Mouse (Mus musculus) adrenal gland, adult 18-20 months (tissue): ENCODE data around the gene B3galt4. TPM values are rescaled to one million over a fixed set of nuclear protein-coding genes. Genes with fewer than 3 reads are reported as not detected.
"Not testable (repeated sequence)": the region's sequence is repeated elsewhere in the genome, so short reads cannot be mapped to it uniquely, and the experiment has no call there.

Experiments used
- DNase-seq, 2 experiments: peaks; one replicate each; pipeline ENCODE4 v3.0.0; 2021 to 2022; ENCODE audit warnings: low spot score in 2 of 2
- total RNA-seq, 2 experiments: library from RNA; stranded (reverse); gene quantifications; 1 replicate in 1 of 2; 2 replicates in 1 of 2; pipeline ENCODE4 v1.2.3; 2021

B3galt4 gene
- total RNA-seq, 2 experiments from 2014 or later, result 3.9 to 5.0 TPM

DNA sequence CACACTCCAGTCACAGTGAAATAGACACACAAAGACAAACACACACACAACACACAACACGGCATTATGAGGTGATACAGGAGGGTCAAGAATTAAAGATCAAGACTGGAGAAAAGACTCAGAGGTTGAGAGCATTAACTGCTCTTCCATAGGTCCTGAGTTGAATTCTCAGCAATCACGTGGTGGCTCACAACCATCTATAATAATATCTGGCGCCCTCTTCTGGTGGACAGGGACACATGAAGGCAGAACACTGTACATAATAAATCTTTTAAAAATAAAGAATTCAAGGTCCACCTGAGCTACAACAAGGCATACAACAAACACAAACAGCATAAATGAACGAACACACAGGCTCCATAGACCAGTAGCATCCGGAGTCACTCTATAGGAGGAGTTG is 17.6 kb upstream of the B3galt4 start:
- no peak for DNase-seq

DNA sequence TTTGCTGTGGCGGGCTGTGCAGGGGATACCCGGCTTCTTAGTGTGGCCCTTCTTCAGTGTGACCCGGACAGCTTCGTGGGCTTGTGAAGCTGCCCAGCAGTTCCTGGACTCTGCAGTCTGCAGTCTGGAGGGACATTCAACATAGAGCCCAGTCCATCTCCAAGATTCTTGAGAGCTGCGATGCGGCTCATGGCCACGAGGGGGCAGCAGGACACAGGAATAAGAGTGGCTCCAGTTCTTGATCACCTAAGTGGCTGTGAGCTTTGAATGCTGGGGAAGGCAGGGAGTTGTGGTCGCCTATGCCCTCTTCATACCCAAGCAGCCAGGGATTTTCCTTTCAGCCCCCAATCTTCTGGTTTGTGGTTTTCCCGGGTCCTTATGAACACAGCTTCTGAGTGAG is 17.2 kb upstream of the B3galt4 start:
- peak; percentile 76 to 82 for DNase-seq

DNA sequence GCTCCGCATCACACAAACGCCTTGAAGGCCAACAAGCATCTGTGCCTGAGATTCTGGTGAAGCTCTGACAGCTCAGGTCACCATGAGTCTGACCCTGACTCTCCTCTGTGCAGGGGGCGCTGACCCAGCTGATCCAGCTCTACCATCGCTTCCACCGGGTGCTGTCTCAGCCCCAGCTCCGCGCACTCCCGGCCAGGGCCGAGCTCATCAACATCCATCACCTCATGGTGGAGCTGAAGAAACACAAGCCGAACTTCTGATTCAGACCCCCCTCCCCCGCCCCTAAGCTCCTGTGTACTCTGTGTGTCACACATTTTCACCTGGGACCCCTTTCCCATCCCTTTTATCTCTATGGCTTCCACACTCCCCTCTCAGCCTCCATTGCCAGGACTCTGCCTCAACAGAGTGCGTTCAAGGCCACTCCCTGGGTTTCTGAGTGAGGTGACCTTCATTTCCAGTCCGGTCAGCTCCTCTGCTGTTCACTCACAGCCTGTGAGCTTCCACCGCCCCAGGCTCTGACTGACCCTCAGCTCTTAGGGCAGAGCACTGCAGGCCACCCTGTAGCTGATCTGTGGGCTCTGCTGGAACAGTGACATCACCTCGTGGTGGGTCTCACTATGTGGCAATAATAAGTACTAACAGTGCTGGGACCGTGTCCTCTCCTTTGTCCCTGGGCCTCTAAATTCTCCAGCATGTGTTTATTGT is 14.7 kb upstream of the B3galt4 start:
- DNase-seq, result no peak

DNA sequence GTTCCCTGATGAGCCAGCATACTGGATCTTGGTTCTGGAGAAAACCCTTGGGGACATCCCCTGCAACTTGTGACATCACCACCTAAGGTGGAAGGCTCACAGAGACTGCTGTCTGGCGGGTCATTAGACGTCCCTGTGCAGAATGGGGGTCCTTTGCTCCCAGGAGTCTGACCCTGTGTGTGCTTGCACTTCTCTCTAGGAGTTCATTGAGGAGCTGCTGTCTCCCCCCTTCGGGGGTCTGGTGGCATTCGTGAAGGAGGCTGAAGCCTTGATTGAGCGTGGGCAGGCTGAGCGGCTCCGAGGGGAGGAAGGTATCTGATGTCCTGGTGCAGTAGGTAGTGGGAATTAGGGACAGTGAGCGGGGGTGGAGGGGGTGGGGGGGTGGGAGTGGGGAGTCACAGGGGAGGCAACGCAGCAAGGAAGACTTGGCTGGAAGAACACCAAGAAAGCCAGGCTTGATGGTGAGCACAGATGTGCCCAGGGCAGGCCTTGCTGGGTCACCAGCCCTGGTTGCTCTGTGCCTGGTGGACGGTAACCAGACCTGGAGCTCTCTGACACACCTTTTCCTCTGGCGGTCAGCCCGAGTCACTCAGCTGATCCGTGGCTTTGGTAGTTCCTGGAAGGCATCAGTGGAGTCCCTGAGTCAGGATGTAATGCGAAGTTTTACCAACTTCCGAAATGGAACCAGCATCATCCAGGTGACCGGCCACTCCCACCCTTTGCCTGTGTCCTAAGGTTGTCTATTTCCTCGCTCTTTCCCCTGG is 14.0 kb upstream of the B3galt4 start:
- DNase-seq, result no peak

DNA sequence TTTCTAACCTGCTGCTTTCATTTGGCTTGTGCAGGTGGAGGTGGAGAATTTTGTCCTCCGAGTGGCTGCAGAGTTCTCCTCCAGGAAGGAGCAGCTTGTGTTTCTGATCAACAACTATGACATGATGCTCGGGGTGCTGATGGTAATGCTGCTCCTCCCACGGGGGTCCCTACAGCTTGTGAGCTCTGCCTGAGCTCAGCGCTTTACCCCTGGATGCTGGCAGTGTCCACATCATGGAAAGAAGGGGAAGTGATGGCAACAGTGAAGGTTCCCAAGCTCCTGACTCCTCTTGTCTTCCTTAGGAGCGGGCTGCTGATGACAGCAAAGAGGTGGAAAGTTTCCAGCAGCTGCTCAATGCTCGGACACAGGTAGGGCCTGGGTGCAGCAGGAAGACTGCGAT is 11.6 kb upstream of the B3galt4 start:
- DNase-seq, result no peak

DNA sequence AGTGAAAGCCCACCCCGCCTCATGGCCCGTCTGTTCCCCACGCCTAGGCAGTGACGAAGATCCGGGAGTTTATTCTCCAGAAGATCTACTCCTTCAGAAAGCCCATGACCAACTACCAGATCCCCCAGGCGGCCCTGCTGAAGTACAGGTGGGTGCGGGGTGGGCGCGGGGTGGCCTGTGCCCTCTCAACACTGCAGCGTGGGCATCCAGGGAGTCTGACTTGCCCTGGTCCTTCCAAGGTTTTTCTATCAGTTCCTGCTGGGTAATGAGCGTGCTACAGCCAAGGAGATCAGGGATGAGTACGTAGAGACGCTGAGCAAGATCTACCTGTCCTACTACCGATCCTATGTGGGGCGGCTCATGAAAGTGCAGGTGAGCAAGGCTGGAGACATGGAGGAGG is 8.7 kb upstream of the B3galt4 start:
- no peak for DNase-seq

DNA sequence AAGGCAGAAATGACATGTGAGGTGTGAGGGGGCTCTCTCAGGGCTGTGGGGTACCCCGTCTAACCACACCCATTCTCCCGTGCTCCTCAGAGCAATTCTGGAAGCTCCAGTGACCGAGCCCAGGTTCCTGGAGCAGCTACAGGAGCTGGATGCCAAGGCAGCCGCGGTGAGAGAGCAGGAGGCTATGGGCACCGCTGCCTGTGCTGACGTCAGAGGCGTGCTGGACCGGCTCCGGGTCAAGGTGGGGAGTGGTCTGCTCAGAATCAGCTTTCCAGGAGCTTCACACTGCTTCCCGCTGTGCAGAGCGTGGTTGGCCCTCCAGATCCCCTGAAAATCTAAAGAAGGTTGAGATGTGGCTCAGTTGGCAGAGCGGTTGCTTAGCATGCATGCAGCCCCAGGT is 7.8 kb upstream of the B3galt4 start:
- no peak for DNase-seq

DNA sequence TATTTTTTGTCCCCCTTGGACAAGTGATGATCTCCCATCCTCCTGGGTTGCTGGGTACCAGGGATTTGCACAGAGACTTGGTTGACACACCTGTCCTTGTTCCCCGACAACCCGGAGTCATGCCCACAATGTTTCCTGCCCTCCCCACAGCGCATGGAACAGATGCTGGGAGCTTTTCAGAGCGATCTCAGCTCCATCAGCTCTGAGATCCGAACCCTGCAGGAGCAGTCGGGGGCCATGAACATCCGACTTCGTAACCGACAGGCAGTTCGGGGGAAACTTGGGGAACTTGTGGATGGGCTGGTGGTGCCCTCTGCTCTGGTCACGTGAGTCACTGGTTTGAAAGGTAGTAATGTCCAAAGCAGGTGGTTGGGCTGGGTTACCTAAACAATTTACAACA is 7.2 kb upstream of the B3galt4 start:
- no peak for DNase-seq

DNA sequence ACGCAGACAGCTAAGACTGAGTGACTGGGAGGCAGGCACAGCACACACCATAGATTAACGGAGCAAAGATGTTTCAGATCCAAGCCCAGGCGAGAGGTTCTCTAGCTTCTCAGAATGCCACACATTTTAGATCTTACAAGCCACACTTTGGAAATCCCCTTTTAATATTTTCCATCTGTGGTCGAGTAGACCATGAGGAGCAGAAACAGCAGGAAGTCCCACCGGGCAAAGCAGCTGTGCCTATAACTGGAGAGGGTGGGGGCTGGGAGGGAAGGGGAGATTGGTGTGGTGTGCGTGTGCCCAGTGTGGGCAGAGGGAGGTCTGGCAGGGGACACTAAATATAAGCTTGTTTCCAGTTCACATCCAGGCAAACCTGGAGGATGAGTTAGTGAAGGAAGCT is 6.2 kb upstream of the B3galt4 start:
- DNase-seq, result no peak

DNA sequence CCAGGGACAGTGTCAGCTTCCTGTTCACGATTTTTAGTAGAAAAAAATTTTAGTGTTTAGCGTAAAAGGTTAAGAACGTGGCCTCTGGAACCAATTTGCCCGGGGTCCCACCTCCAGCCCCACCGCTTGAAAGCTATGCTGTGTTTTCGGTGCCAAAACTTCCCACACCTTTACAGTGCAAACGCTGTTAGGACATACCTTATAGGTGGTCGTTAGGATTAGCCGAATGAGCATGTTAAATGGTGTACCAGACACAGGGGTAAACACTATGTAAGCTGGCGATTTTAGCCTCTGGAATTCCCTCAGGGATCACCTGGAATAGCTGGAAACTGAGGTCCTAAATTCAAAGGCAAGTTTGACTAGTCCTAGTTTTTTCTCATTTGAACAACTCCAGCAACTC is 5.0 kb upstream of the B3galt4 start:
- no peak for DNase-seq

DNA sequence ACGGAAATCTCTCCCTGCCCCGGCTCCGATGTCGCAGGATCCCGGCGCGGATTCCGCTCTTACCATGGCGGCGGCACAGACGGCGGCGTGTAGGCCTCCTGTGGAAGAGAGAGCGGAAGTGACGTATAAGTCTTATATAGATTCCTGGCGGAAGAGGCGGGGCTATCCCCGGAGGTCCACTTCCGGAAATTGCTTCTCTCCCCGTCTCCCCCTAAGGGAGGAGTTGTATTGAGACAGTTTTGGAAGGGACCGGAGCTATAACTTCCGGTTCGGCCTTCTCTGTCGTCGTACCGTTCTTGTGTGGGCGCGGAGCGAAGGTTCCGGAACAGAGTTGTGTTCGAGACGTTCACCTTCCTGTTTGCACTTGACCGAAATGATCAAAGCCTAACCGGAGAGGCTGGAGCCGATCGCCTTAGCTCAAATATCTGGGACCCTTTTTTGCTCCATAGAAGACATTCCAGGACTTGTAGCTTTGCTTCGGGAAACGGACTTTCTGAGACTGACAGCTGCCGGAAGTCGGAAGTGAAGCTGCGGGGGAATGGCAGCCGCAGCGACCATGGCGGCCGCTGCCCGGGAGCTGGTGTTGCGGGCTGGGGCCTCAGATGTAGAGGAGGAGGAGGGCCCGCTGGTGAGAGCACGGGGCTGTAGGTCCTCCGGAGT is 4.4 kb upstream of the B3galt4 start, which contains the start of the genes Vps52 and Rps18:
Gene Vps52 (plus strand): TSS at position 258 of the 660 bp plus-strand sequence.
Gene Rps18 (minus strand): TSS at position 447 of the 660 bp plus-strand sequence.
- DNase-seq, result peak; percentile 92 to 95

DNA sequence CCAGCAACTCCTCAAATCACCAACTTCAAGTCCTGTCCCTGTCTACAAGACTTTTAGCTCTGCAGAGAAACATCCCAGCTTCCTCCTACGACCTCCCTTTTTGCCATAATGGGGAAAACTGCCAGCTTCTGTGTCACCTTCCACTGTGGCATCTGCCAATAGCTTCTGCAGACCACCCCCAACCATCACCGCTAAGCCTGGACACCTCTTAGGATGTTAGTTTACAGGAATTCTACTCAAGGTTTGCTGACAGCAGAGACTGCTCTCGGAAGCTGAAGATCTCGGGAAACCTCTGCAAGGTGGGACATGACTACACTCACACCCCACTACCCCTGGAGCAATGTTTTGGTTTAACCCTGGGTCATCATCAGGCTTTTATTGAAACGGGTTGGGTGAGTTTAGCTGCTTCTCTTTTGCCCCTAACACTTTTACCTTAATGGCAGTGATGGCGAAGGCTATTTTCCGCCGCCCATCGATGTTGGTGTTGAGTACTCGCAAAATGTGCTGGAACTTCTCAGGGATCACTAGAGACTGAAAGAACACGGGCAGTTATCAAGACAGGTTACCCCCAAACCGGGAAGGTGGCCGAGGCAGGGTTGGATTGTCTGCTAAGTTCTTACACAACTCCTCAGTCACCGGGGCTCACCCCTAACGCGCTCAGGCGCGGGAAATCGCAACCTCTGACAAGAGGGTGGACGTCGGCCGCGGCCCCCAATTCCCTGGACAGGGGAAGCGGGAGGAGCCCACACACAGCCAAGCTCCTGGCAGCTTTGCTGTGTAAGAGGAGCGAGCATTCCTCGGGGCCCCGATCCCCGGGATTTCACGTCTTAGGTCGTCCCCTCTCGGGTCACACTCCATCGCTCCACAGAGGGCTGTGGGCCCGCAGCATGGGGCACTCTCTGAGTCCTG is 3.6 kb upstream of the B3galt4 start:
- DNase-seq, result peak in 1 of 2 experiments; percentile 56

DNA sequence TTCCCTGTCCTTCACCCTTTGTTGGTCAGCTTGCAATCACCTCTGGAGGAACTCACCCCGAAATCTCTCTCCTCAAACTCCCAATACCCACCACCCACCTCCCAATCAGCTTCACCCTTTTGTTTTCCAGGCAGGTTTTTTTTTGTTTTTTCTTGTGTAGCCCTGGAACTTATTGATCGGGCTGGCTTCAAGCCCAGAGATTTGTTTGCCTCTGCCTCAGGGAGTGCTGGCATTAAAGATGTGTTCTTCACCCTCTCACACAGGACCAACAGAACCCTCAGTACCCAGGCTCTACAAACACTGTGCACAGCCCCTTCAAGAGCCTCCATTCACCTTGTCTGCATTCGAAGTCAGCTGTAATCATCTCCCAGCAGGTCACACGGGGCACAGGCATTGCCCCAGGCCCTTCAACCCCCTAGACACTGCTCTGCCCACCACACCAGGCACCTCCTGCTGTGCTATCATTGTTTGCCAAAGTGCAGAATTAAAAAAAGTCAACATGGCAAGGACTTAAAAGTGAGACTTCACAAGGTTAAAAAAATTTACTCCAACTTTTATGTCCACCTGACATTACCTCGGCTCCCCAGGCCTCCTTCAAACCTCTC is 2.8 kb upstream of the B3galt4 start:
- no peak for DNase-seq

DNA sequence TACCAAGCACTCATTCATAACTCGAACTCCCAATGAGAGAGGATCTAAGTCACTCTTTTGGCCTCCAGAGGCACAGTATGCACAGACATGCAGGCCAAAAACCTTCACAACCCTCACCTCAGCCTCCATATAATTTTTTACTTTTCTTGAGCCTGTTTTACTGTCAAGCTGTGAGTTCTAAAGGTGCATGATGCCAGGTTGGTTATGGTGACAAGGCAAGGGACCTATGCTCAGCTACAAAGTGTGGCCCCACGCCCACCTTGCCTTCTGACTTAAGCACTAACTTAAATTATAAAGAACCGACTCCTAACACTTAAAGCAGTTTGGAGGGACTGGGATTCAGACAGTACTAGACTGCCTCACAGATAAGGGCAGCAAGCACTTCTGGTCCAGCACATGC is 2.0 kb upstream of the B3galt4 start:
- no peak for DNase-seq

DNA sequence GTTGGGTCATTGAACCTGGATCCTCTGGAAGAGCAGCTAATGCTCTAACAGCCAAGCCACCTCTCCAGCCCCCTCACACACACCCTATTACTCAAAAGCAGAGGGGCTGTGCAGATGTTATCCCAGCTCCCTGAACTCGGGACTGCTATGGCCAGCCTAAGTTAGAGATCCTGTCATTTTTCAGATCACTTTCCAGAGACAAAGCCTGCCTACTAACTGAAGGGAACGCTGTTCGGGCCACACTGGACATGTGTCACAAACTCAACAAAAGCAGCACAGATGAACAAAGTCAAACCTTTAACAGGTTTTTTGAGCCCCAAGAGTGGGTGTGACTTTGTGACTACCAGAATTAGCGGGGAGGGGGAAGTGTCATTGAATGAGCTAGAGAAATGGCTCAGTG is 1.6 kb upstream of the B3galt4 start:
- DNase-seq, result no peak

DNA sequence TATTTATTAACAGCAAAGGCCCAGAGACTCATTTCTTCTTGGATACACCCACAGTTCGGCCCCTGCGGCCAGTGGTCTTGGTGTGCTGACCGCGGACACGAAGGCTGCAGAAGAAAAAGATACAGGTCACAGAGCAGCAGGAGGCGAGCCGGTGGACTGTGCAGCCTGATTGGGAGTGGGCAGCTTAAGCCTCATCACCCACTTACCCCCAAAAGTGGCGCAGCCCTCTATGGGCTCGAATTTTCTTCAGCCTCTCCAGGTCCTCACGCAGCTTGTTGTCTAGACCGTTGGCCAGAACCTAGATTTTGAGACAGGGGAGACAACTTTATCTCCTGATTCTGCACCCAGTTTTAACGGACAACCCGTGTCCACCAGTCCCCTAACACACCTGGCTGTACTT is 727 bp upstream of the B3galt4 start:
- DNase-seq, result not testable (repeated sequence)

DNA sequence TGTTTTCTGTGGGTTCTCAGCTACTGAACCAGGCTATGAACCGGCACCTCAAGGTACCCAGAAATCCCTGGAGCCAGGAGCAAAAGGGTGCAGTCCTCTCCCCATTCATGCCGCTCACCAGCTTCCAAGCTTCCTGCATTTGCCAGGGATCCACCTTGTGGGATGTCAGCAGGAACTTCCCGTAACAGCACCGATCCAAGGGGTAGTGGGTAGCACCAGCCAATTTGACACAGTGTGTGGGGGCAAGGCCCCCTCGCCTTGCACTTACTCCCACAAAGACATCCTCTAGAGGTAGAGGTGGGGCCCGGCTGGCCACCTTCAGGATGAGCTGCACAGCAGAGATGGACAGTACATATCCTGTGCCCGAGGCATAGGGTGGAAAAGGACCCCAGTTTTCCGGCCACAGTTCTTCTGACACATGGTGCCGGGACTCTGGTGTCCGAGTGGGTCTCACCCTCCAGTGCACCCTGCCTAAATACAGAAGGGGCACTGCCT is 1.1 kb downstream of the B3galt4 start:
- DNase-seq, result peak in 1 of 2 experiments; percentile 22

DNA sequence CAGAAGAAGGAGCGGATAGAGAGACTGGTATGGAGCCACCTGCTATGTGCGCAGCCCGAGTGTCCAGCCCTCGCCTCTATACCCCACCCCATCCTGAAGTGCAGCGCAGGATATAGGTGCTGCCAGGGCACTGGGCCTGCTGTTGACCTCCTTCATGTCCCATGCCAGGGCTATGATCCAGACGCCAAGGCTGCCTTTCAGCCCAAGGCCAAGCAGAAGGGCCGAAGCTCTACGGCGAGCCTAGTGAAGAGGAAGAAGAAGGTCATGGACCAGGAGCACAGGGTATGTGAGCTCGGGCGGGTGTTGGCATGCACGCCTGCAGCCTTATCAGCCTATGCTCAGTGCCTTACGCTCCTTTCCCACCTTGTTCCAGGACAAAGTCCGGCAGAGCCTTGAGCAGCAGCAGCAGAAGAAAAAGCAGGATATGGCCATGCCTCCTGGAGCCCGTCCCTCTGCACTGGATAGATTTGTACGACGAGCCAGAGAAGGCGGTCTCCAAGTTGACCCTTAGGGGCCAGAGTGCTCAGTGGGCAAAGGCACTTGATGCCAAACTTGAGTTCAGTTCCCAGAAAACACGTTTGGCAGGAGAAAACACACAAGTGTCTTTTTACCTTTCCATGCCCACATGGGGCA is 2.3 kb downstream of the B3galt4 start:
- peak in 1 of 2 experiments; percentile 22 for DNase-seq

DNA sequence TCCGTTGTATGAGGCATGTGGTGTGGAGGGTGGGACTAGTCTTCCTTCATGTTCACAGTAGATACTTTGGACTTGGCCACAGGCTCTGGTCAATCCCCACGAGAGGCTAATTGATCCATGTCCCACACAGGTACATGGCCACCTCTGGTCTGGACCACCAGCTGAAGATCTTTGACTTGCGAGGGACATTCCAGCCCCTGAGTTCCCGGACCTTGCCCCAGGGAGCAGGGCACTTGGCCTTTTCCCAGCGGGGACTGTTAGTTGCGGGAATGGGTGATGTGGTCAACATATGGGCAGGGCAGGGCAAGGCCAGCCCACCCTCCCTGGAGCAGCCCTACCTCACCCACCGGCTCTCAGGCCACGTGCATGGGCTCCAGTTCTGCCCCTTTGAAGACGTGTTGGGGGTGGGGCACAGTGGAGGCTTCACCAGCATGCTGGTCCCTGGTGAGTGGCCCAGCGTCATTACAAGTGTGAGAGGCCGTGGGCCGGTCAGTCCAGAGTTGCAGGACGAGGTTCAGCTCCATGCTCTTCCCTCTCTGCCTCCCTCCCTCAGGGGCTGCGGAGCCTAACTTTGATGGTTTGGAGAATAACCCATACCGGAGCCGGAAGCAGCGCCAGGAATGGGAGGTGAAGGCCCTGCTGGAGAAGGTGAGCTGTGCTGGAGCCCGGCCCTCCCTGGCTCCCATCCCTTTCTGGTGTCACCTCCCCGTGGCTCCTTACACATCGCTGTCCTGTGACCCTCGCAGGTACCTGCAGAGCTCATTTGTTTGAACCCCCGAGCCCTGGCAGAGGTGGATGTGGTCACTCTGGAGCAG is 3.0 kb downstream of the B3galt4 start:
- DNase-seq, result peak in 1 of 2 experiments; percentile 21
